Mouse (Mus musculus) large intestine, adult 2 months (tissue): Measurements from ENCODE around the gene Zfp3. TPM values are rescaled to one million over a fixed set of nuclear protein-coding genes. Genes with fewer than 3 reads are reported as not detected.
"Not testable (repeated sequence)": the region's sequence is repeated elsewhere in the genome, so short reads cannot be mapped to it uniquely, and the experiment has no call there.

Source experiments
- DNase-seq: peaks from one replicate; pipeline ENCODE4 v3.0.0-alpha.2; 2012; ENCODE audit warnings: low read depth, low spot score
- WGBS: fragments of 180-500 bp; shearing (Covaris S2); methylation state at CpG from one replicate; pipeline ENCODE4 v1.1.7; 2018; 5-methylcytosine and 5-hydroxymethylcytosine counted together
- polyA plus RNA-seq: library from polyadenylated mRNA; depleted of rRNA; stranded (reverse); fragments of >200 nt; gene quantifications from 2 replicates; pipeline ENCODE4 v1.2.3, GENCODE M21; 2012

Gene Zfp3
- polyA plus RNA-seq, 1 experiment = 0.92 TPM

GRCm38 (mm10) chr11:70754476-70754875 is 9.5 kb upstream of the Zfp3 start:
- no peak for DNase-seq
- WGBS = 30% methylated on average over 4 of the region's 4 CpGs

- no peak for DNase-seq
- 28% methylated on average over 7 of the region's 7 CpGs for WGBS
These were observed 9.1 kb upstream of the Zfp3 start for GRCm38 (mm10) chr11:70754958-70755357.

- WGBS = 4% methylated on average over 7 of the region's 7 CpGs
These were observed 8.4 kb upstream of the Zfp3 start for GRCm38 (mm10) chr11:70755645-70756044.

GRCm38 (mm10) chr11:70760446-70760845 is 3.6 kb upstream of the Zfp3 start:
- DNase-seq = not testable (repeated sequence)
- WGBS = 64% methylated on average over 3 of the region's 3 CpGs

More at GRCm38 (mm10) chr11:70755645-70756044, 8.4 kb upstream of the Zfp3 start:
- DNase-seq = no peak

GRCm38 (mm10) chr11:70762641-70763040 is 1.4 kb upstream of the Zfp3 start:
- no peak for DNase-seq
- WGBS = 83% methylated on average over 9 of the region's 9 CpGs

- WGBS = 20% methylated on average over 3 of the region's 3 CpGs
- DNase-seq = no peak
These were observed 450 bp upstream of the Zfp3 start for GRCm38 (mm10) chr11:70763582-70763935.

GRCm38 (mm10) chr11:70765776-70766445 is 1.9 kb downstream of the Zfp3 start:
- no peak for DNase-seq
- WGBS = 64% methylated on average over 16 of the region's 16 CpGs

- WGBS = 96% methylated on average over 3 of the region's 3 CpGs
These were observed 6.8 kb downstream of the Zfp3 start for GRCm38 (mm10) chr11:70770804-70771203.

GRCm38 (mm10) chr11:70776830-70777571 is 13.0 kb downstream of the Zfp3 start:
- no peak for DNase-seq
- 26% methylated on average over 17 of the region's 17 CpGs for WGBS

More at GRCm38 (mm10) chr11:70770804-70771203, 6.8 kb downstream of the Zfp3 start:
- DNase-seq = no peak

- no peak for DNase-seq
- 61% methylated on average over 6 of the region's 6 CpGs for WGBS
These were observed 13.6 kb downstream of the Zfp3 start for GRCm38 (mm10) chr11:70777634-70778033.

- WGBS = 22% methylated on average over 6 of the region's 6 CpGs
These were observed 14.0 kb downstream of the Zfp3 start for GRCm38 (mm10) chr11:70778058-70778457.

GRCm38 (mm10) chr11:70785908-70786307 is 21.9 kb downstream of the Zfp3 start:
- no peak for DNase-seq
- 32% methylated on average over 2 of the region's 2 CpGs for WGBS

More at GRCm38 (mm10) chr11:70778058-70778457, 14.0 kb downstream of the Zfp3 start:
- not testable (repeated sequence) for DNase-seq

GRCm38 (mm10) chr11:70787052-70787451 is 23.0 kb downstream of the Zfp3 start:
- 69% methylated on average over 11 of the region's 11 CpGs for WGBS
- DNase-seq = no peak

- WGBS = 71% methylated on average over 10 of the region's 10 CpGs
- DNase-seq = no peak
These were observed 25.1 kb downstream of the Zfp3 start for GRCm38 (mm10) chr11:70788972-70789655.

- no peak for DNase-seq
- 63% methylated on average over 2 of the region's 2 CpGs for WGBS
These were observed 26.4 kb downstream of the Zfp3 start for GRCm38 (mm10) chr11:70790426-70790825.

GRCm38 (mm10) chr11:70790874-70791551 is 27.0 kb downstream of the Zfp3 start:
- WGBS = 45% methylated on average over 7 of the region's 7 CpGs
- DNase-seq = no peak

- no peak for DNase-seq
- WGBS = 73% methylated on average over 5 of the region's 5 CpGs
These were observed 27.7 kb downstream of the Zfp3 start for GRCm38 (mm10) chr11:70791676-70792075.

GRCm38 (mm10) chr11:70792409-70792808 is 28.4 kb downstream of the Zfp3 start:
- no peak for DNase-seq
- 91% methylated on average over 1 of the region's 1 CpGs for WGBS

- WGBS = 91% methylated on average over 2 of the region's 2 CpGs
- no peak for DNase-seq
These were observed 38.3 kb downstream of the Zfp3 start for GRCm38 (mm10) chr11:70802208-70802864.
